Mouse (Mus musculus): ENCODE data around the gene Zfp981. TPM values are rescaled to one million over a fixed set of nuclear protein-coding genes. Genes with fewer than 3 reads are reported as not detected.
"Not testable (repeated sequence)": the region's sequence is repeated elsewhere in the genome, so short reads cannot be mapped to it uniquely, and the experiment has no call there.

Gene Zfp981
- polyA plus RNA-seq, 1 experiment from 2014 or later: 1.4 TPM

DNA sequence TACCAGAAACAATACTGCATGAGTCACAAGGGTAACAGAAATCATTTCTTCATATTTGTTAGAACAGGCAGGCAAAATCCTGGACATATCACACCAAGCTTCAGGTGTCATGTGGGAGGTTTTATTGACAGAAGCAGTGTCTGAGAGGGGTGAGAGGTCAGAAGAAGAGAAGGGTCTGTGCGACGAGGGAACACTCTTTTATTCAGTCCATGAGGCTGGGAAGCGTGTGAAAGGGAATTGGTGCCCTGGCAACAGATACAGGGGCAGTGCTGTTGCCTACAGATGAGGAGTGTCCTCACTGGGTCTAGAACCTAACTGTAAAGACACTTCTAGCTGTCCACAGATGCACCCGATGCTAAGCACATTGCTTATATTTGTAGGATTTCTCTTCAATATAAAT lies 6.8 kb upstream of the Zfp981 start:
- DNase-seq (ENCODE audit: low read depth, low spot score) (no peak), ATAC-seq (no peak)
- in situ Hi-C loops (cut with MboI; ENCODE audit: low pct_unique_long_range_greater_than_20kb): no loop called here
- H3K27me3 ChIP-seq: no peaks in the 10 kb centered on the region
- POLR2A ChIA-PET: no interaction called here
- no peak for TF ChIP-seq CTCF (IDR thresholded peaks at IDR 0.05)
- CTCF ChIA-PET: no interaction called here

GRCm38 (mm10) chr4:146497695-146498275 lies 4.0 kb upstream of the Zfp981 start:
- CTCF ChIA-PET; in situ Hi-C loops (cut with MboI; ENCODE audit: low pct_unique_long_range_greater_than_20kb); ATAC-seq; POLR2A ChIA-PET; DNase-seq (ENCODE audit: low read depth, low spot score); H3K27me3 ChIP-seq: not testable (repeated sequence)

DNA sequence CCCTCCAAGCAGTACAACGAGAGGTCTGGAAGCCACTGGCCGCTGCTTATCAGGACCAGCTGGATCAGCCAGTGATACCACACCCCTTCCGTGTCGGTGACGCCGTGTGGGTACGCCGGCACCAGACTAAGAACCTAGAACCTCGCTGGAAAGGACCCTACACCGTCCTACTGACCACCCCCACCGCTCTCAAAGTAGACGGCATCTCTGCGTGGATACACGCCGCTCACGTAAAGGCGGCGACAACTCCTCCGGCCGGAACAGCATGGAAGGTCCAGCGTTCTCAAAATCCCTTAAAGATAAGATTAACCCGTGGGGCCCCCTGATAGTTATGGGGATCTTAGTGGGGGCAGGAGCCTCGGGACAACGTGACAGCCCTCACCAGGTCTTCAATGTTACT lies 7.2 kb downstream of the Zfp981 start:
- DNase-seq (ENCODE audit: low read depth, low spot score); H3K27me3 ChIP-seq; CTCF ChIA-PET; in situ Hi-C loops (cut with MboI; ENCODE audit: low pct_unique_long_range_greater_than_20kb); ATAC-seq; POLR2A ChIA-PET: not testable (repeated sequence)

DNA sequence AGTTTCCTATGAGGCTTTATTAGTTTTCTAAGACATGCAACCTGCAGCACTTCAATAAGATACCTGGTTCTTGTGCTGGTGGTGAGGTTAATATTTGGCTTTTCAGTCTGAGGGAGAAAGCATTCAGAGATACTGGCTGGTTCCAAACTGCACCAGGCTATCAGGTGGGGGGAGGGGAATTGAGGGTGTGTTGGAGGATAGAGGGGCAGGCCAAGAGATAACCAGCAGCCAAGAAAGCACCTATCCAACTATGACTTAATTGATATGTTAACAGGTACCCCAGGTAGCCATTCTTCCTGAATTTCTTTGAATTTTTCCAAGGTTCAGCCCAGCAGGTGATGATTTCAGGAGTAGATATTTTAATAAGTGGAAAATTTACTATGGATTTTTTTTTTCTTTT lies 10.0 kb downstream of the Zfp981 start:
- DNase-seq (ENCODE audit: low read depth, low spot score); ATAC-seq; in situ Hi-C loops (cut with MboI; ENCODE audit: low pct_unique_long_range_greater_than_20kb); CTCF ChIA-PET; H3K27me3 ChIP-seq; POLR2A ChIA-PET: not testable (repeated sequence)

DNA sequence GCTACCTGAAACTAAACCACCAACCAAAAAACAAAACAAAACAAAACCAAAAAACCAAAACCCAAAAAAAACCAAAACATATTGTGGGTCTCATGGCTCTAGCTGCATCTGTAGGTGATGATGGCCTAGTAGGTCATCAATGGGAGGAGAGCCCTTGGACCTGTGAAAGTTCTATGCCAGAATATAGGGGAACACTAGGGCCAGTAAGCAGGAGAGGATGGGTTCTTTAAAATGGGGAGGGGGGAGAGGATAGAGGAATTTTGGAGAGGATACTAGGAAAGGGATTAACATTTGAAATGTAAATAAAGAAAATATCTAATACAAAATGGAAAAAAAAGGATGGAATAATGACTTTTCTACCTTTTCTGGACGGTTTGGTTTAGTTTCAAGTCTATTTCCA lies 14.6 kb downstream of the Zfp981 start:
- POLR2A ChIA-PET: no interaction called here
- in situ Hi-C loops (cut with MboI; ENCODE audit: low pct_unique_long_range_greater_than_20kb): no loop called here
- no peak for ATAC-seq

GRCm38 (mm10) chr4:146517150-146517549 lies 15.3 kb downstream of the Zfp981 start:
- POLR2A ChIA-PET; CTCF ChIA-PET; DNase-seq (ENCODE audit: low read depth, low spot score); ATAC-seq; in situ Hi-C loops (cut with MboI; ENCODE audit: low pct_unique_long_range_greater_than_20kb); H3K27me3 ChIP-seq: not testable (repeated sequence)

More for the DNA sequence above, 14.6 kb downstream of the Zfp981 start:
- DNase-seq (ENCODE audit: low read depth, low spot score): no peak
- no peak for TF ChIP-seq CTCF (IDR thresholded peaks at IDR 0.05)
- no peaks in the 10 kb centered on the region for H3K27me3 ChIP-seq
- CTCF ChIA-PET: no interaction called here

GRCm38 (mm10) chr4:146520723-146521122 lies 18.9 kb downstream of the Zfp981 start:
- ATAC-seq (no peak), DNase-seq (ENCODE audit: low read depth, low spot score) (no peak)
- in situ Hi-C loops (cut with MboI; ENCODE audit: low pct_unique_long_range_greater_than_20kb): no loop called here
- ChIA-PET POLR2A (no interaction called here), CTCF (no interaction called here)
- H3K27me3 ChIP-seq: no peaks in the 10 kb centered on the region
- TF ChIP-seq CTCF (IDR thresholded peaks at IDR 0.05): no peak

DNA sequence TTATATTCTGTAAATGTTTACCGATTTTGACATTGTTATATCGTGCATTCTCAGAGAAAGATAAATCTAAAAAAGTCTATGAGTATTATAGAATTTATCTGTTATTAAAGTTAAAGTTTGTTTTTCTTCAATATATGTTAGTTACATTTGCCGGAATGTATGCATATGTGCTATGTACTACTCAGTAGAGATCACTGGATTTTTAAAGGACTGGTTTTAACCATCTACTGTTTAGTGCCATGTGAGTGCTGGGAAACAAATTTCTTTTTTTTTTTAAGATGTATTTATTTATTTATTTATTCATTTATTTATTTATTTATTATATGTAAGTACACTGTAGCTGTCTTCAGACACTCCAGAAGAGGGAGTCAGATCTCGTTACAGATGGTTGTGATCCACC lies 32.7 kb downstream of the Zfp981 start:
- TF ChIP-seq CTCF (IDR thresholded peaks at IDR 0.05): no peak
- CTCF ChIA-PET: no interaction called here
- DNase-seq (ENCODE audit: low read depth, low spot score) (no peak), ATAC-seq (no peak)
- POLR2A ChIA-PET: no interaction called here
- in situ Hi-C loops (cut with MboI; ENCODE audit: low pct_unique_long_range_greater_than_20kb): no loop called here
- no peaks in the 10 kb centered on the region for H3K27me3 ChIP-seq

DNA sequence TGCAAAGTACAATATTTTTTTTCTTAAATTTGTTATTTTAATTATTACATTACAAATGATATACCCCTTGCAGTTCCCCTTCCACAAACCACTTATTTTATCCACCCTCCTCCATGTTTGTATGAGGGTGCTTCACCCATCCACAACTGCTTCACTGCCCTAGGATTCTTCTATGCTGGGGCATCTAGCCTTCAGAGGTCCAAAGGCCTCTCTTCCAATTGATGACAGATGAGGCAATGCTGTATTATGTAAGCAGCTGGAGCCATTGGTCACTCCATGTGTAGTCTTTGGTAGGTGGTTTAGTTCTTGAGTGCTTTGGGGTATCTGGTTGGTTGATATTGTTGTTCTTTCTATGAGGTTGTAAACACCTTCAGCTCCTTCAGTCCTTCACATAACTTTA lies 34.1 kb downstream of the Zfp981 start:
- no peak for DNase-seq (ENCODE audit: low read depth, low spot score)
- POLR2A ChIA-PET: no interaction called here
- CTCF ChIA-PET: no interaction called here

DNA sequence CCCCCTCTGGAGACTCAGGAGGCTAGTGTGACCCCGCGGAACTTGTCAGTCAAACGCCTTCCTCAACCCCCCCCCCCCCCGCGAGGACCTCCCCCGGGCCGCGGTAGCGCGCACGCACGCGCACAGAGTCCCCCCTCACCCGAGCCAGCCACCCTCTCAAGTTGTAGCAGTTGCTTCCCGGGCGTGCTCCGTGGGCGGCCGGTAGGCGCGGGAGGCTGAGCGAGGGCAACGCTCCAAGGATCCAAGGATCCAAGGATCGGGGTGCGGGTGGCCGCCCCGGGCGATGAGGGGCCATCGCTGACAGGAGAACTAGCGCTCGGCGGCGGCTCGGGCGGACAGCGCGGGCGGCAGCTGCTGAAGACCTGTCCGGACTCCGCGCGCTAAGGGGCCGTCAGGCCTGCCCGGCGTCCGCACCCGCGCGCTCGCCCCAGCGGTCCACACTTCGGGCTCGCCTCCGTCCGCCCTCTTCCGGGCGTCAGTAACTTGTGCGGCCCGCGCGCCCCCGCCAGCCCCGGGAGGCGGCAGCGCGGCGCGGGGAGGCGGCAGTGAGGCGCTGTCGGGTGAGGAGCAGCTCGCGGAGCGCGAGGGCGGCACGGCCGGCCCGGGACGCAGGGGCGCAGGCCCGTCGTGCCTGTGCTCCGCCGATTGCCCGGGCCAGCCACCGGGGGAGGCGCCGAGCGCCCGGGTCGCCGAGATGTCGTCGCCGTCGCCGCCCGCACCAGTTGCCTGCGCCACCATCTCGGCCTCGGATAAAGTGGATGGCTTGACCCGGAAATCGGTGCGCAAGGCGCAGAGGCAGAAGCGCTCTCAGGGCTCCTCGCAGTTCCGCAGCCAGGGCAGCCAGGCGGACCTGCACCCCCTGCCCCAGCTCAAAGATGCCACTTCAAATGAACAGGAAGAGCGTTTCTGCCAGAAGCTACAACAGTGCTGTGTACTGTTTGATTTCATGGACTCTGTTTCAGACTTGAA lies 78.4 kb downstream of the Zfp981 start:
- H3K27me3 ChIP-seq; DNase-seq (ENCODE audit: low read depth, low spot score); CTCF ChIA-PET; in situ Hi-C loops (cut with MboI; ENCODE audit: low pct_unique_long_range_greater_than_20kb); POLR2A ChIA-PET; ATAC-seq: not testable (repeated sequence)

More for the DNA sequence above, 34.1 kb downstream of the Zfp981 start:
- ATAC-seq: no peak
- no peak for TF ChIP-seq CTCF (IDR thresholded peaks at IDR 0.05)
- in situ Hi-C loops (cut with MboI; ENCODE audit: low pct_unique_long_range_greater_than_20kb): no loop called here
- H3K27me3 ChIP-seq: no peaks in the 10 kb centered on the region

Other genes starting within 250 kb of the Zfp981 start
- gene Zfp992, start 53.0 kb upstream of the Zfp981 start, polyA plus RNA-seq (2021): 0.86 TPM
- 2.4 TPM for gene Zfp993, start 108.9 kb downstream of the Zfp981 start, polyA plus RNA-seq (2021)